Mouse (Mus musculus) G1E (cell line): Measurements from ENCODE around the gene Cyfip1. TPM values are rescaled to one million over a fixed set of nuclear protein-coding genes. Genes with fewer than 3 reads are reported as not detected.

ENCODE experiments used
- ATAC-seq: 2 replicates; pipeline ENCODE4 v1.8.0; 2016; ENCODE audit warnings: mild to moderate bottlenecking; ENCODE audit not compliant: insufficient number of reproducible peaks, poor library complexity, low FRiP score, severe bottlenecking; ENCODE audit errors: extremely low read depth
- DNase-seq: peaks from one replicate; pipeline ENCODE4 v3.0.0; 2012; ENCODE audit warnings: low spot score
- H3K27me3 ChIP-seq: 2 replicates; pipeline ENCODE4 v1.6.1; 2012; ENCODE audit warnings: mild to moderate bottlenecking, low read length, inconsistent platforms; ENCODE audit not compliant: insufficient read depth
- H3K36me3 ChIP-seq: replicated peaks from 2 replicates; pipeline ENCODE3; 2012; ENCODE audit warnings: mild to moderate bottlenecking, inconsistent platforms
- H3K4me1 ChIP-seq: 2 replicates; pipeline ENCODE4 v1.6.1; 2012; ENCODE audit warnings: low read depth, low read length, inconsistent platforms, mixed read lengths; ENCODE audit not compliant: insufficient read depth
- H3K4me3 ChIP-seq: 2 replicates; pipeline ENCODE4 v1.5.1; 2012; ENCODE audit warnings: low read depth, mild to moderate bottlenecking, inconsistent platforms, low read length, moderate library complexity, mixed read lengths
- H3K9me3 ChIP-seq: replicated peaks from 2 replicates; pipeline ENCODE4 v1.6.1; 2012; ENCODE audit warnings: inconsistent platforms
- CTCF ChIP-seq: IDR thresholded peaks from 2 replicates; pipeline ENCODE4 v1.5.1; 2012; ENCODE audit warnings: low read depth, low read length, inconsistent platforms, mixed read lengths
- GATA1 ChIP-seq: IDR thresholded peaks from 2 replicates; pipeline ENCODE4 v1.6.1; 2012; ENCODE audit warnings: borderline replicate concordance, low read length, inconsistent platforms, mixed read lengths
- GATA2 ChIP-seq: IDR thresholded peaks from 2 replicates; pipeline ENCODE4 v1.6.1; 2012; ENCODE audit warnings: low read depth, low read length, inconsistent platforms, borderline replicate concordance
- POLR2AphosphoS5 ChIP-seq: IDR thresholded peaks from 2 replicates; pipeline ENCODE4 v1.6.1; 2012; ENCODE audit warnings: low read depth, low read length, inconsistent platforms; ENCODE audit not compliant: insufficient replicate concordance
- TAL1 ChIP-seq: conservative IDR thresholded peaks from 2 replicates; pipeline ENCODE4 v1.6.1; 2012; ENCODE audit warnings: low read depth, low read length, inconsistent platforms, mixed read lengths
- polyA plus RNA-seq: library from polyadenylated mRNA; stranded (reverse); fragments of >175 nt; gene quantifications from 2 replicates; pipeline ENCODE4 v1.2.3, GENCODE M21; 2012
- total RNA-seq, 2 experiments: library from RNA; stranded (forward) in 1 of 2; stranded (reverse) in 1 of 2; fragments of 200-1000 nt in 1 of 2; fragments of >200 nt in 1 of 2; fragmentation: Nextera tagmentation in 1 of 2; gene quantifications; 2 replicates each; pipeline ENCODE4 v1.2.3; 2014 to 2017

Gene Cyfip1
- total and polyA plus RNA-seq, 3 experiments = 39.0 to 70.8 (median 60.7) TPM

GRCm38 (mm10) chr7:55959801-55960200 is 118.3 kb downstream of the Cyfip1 start:
- Histone ChIP-seq H3K27me3 (no peaks in the 10 kb centered on the region), H3K4me1 (peaks cover 30% of the 10 kb centered on the region), H3K4me3 (no peak overlapping the region), H3K36me3 (peaks cover 43% of the 10 kb centered on the region), H3K9me3 (no peaks in the 10 kb centered on the region)
- TF ChIP-seq GATA2 = no peak
- TF ChIP-seq TAL1 = no peak
- TF ChIP-seq POLR2AphosphoS5 = no peak
- TF ChIP-seq GATA1 = no peak
- no peak for TF ChIP-seq CTCF
- DNase-seq (no peak), ATAC-seq (no peak)

- no peak overlapping the region; the same call in 1 of the 2 replicates for H3K4me3 ChIP-seq
- no peaks in the 10 kb centered on the region for H3K27me3 ChIP-seq
- peaks cover 39% of the 10 kb centered on the region for H3K36me3 ChIP-seq
- ATAC-seq = no peak
- TF ChIP-seq POLR2AphosphoS5 (no peak), GATA1 (no peak), CTCF (no peak), GATA2 (no peak), TAL1 (no peak)
- H3K4me1 ChIP-seq = peaks cover 33% of the 10 kb centered on the region
- no peaks in the 10 kb centered on the region for H3K9me3 ChIP-seq
- no peak for DNase-seq
Measured at GRCm38 (mm10) chr7:55960506-55960905, 119.0 kb downstream of the Cyfip1 start.

GRCm38 (mm10) chr7:55962004-55962908 is 120.7 kb downstream of the Cyfip1 start, which contains the start of gene Nipa2:
Gene Nipa2 (minus strand): TSS chr7:55962476.
- H3K27me3 ChIP-seq = no peaks in the 10 kb centered on the region
- DNase-seq (peak; percentile 83), ATAC-seq (peak; percentile 82)
- no peak for TF ChIP-seq POLR2AphosphoS5
- no peak for TF ChIP-seq GATA2
- no peak for TF ChIP-seq TAL1
- no peak for TF ChIP-seq GATA1
- no peak for TF ChIP-seq CTCF
- peaks cover 34% of the 10 kb centered on the region for H3K4me1 ChIP-seq
- peak within 1 kb of the TSS; percentile 98 for H3K4me3 ChIP-seq
- no peaks in the 10 kb centered on the region for H3K9me3 ChIP-seq
- peaks cover 26% of the 10 kb centered on the region for H3K36me3 ChIP-seq

GRCm38 (mm10) chr7:55966866-55967460 is 125.4 kb downstream of the Cyfip1 start:
- peaks cover 49% of the 10 kb centered on the region for H3K4me1 ChIP-seq

GRCm38 (mm10) chr7:55968258-55968901 is 126.8 kb downstream of the Cyfip1 start:
- ATAC-seq = peak; percentile 81
- Histone ChIP-seq H3K4me3 (peak overlapping the region; percentile 67), H3K9me3 (no peaks in the 10 kb centered on the region), H3K36me3 (peaks cover 13% of the 10 kb centered on the region), H3K4me1 (peaks cover 40% of the 10 kb centered on the region), H3K27me3 (no peaks in the 10 kb centered on the region)
- no peak for TF ChIP-seq GATA1
- TF ChIP-seq TAL1 = no peak
- TF ChIP-seq CTCF = no peak
- TF ChIP-seq GATA2 = no peak
- no peak for TF ChIP-seq POLR2AphosphoS5
- DNase-seq = peak; percentile 69

More at GRCm38 (mm10) chr7:55966866-55967460, 125.4 kb downstream of the Cyfip1 start:
- DNase-seq (no peak), ATAC-seq (no peak)
- Histone ChIP-seq H3K27me3 (no peaks in the 10 kb centered on the region), H3K36me3 (peaks cover under 1% of the 10 kb centered on the region), H3K4me3 (no peak overlapping the region), H3K9me3 (no peaks in the 10 kb centered on the region)
- TF ChIP-seq GATA2 (no peak), GATA1 (no peak)

GRCm38 (mm10) chr7:55969415-55969814 is 127.9 kb downstream of the Cyfip1 start:
- no peak for DNase-seq
- Histone ChIP-seq H3K4me1 (peaks cover 37% of the 10 kb centered on the region), H3K27me3 (no peaks in the 10 kb centered on the region), H3K4me3 (no peak overlapping the region), H3K36me3 (peaks cover 20% of the 10 kb centered on the region), H3K9me3 (0 out of 2 replicates have a peak, but pooled peaks cover 2% of the 10 kb centered on the region)
- TF ChIP-seq POLR2AphosphoS5 (no peak), GATA2 (no peak), GATA1 (no peak), TAL1 (no peak), CTCF (no peak)
- no peak for ATAC-seq
